In the genomic region with DNA sequence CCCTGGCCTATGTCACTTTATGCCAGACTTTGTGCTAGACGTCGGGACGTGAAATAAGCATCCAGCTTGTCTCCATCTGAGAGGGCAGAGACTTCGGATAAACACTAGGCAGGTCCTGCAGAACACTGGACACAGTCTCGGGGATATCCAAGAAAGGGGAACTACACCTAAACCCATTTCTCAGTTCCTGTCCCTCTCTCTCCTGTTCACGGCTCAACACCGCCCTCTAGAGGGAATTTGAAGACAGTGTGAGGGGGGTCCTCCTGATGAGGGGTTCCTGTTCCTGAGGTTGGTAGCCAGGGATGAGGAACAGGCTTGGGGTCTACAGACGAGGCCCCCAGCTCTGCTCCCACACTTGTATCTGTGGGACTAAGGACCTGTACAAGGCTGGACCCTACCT, we compare ENCODE assay signal across 9 mouse cellular contexts. TPM values are rescaled to one million over a fixed set of nuclear protein-coding genes. Genes with fewer than 3 reads are reported as not detected.
A peak's percentile ranks its signal among the peaks of the same experiment; 100 is the strongest.
DNase-seq lines count a peak whose midpoint lies in the region; ATAC-seq lines count a peak whose summit lies in the region.
"Had no signal": no experiment of that assay in that cellular context is flagged by ENCODE, and none has a peak within 500 bp of the region (broad histone marks: within the 10 kb centered on the region; RNA-seq: fewer than 3 reads in every experiment).

No protein-coding gene starts in this region.

- H3K36me3 ChIP-seq in forebrain, embryonic 14.5 days (ENCODE audit: control insufficient read depth, insufficient read depth, low read length), result no peaks in the 10 kb centered on the region
- H3K36me3 ChIP-seq: limb, embryonic 15.5 days had no signal

- H3K27ac ChIP-seq in forebrain, embryonic 14.5 days (ENCODE audit: low read depth, low read length), result no peak overlapping the region
- H3K27ac ChIP-seq: limb, embryonic 15.5 days had no signal

- no peak overlapping the region for H3K9ac ChIP-seq in forebrain, embryonic 14.5 days (ENCODE audit: low read length)
- H3K9ac ChIP-seq: limb, embryonic 15.5 days had no signal

- peaks cover 14% of the 10 kb centered on the region; the same call in 1 of the 2 replicates for H3K4me1 ChIP-seq in forebrain, embryonic 14.5 days (ENCODE audit: control insufficient read depth, insufficient read depth, low read length)

- no peak for ATAC-seq in forebrain, embryonic 14.5 days
- peak; percentile 63 for ATAC-seq in neutrophil, adult 5-6 weeks (ENCODE audit: extremely low read depth, insufficient number of reproducible peaks, low FRiP score, poor library complexity, severe bottlenecking)

- H3K4me2 ChIP-seq in forebrain, embryonic 14.5 days (ENCODE audit: low read length), result no peak overlapping the region
- H3K4me2 ChIP-seq: limb, embryonic 15.5 days had no signal

- H3K4me3 ChIP-seq in forebrain, embryonic 14.5 days (ENCODE audit: low read depth, low read length), result no peak overlapping the region
- H3K4me3 ChIP-seq: limb, embryonic 15.5 days had no signal

- DNase-seq in cerebellum, postnatal 10 days, result peak; percentile 78 to 83
- DNase-seq in cerebellum, adult 9-10 months, result no peak
- DNase-seq in right cerebral cortex, adult 2 months (ENCODE audit: low spot score in 2 of 2), result peak; percentile 17 to 41
- DNase-seq in right cerebral cortex, adult 18-20 months, result no peak
- peak; percentile 81 for DNase-seq in forebrain, embryonic 14.5 days (ENCODE audit: low spot score)
- peak; percentile 73 for DNase-seq in liver
- no peak for DNase-seq in ovary, adult 18-20 months (ENCODE audit: low spot score)

- no peaks in the 10 kb centered on the region for H3K9me3 ChIP-seq in forebrain, embryonic 14.5 days (replicated peaks; ENCODE audit: control insufficient read depth, low read length)
- H3K9me3 ChIP-seq: limb, embryonic 15.5 days had no signal

- 0 out of 2 replicates have a peak, but pooled peaks cover 4% of the 10 kb centered on the region for H3K27me3 ChIP-seq in forebrain, embryonic 14.5 days (replicated peaks; ENCODE audit: control insufficient read depth, insufficient read depth, low read length)

- 2% methylated on average over 8 of the region's 8 CpGs for WGBS in forebrain, embryonic 14.5 days

RNA-seq across cellular contexts. Expression of gene Carhsp1, which starts 2.2 kb away (rescaled TPM):
- 84.0 and 95.0 TPM in 2 replicates for polyA plus RNA-seq in forebrain, embryonic 14.5 days (2014; fragmentation: Nextera tagmentation; extraction: Ambion mirVana)
- total RNA-seq in neutrophil, adult 5-6 weeks (2017), result 75.4 and 77.4 TPM in 2 replicates

RNA-seq across cellular contexts. Expression of gene Gm5767, which starts 6.4 kb away (rescaled TPM):
- not detected in 2 replicates for polyA plus RNA-seq in forebrain, embryonic 14.5 days (2014; fragmentation: Nextera tagmentation; extraction: Ambion mirVana)
- total RNA-seq in neutrophil, adult 5-6 weeks (2017), result not detected in 2 replicates

RNA-seq across cellular contexts. Expression of gene Tmem186, which starts 36.7 kb away (rescaled TPM):
- polyA plus RNA-seq in forebrain, embryonic 14.5 days (2014; fragmentation: Nextera tagmentation; extraction: Ambion mirVana), result 14.8 TPM in 2 replicates
- total RNA-seq in neutrophil, adult 5-6 weeks (2017), result 11.6 and 13.3 TPM in 2 replicates

RNA-seq across cellular contexts. Expression of gene Pmm2, which starts 36.7 kb away (rescaled TPM):
- polyA plus RNA-seq in forebrain, embryonic 14.5 days (2014; fragmentation: Nextera tagmentation; extraction: Ambion mirVana), result 34.7 and 36.3 TPM in 2 replicates
- total RNA-seq in neutrophil, adult 5-6 weeks (2017), result 55.2 and 58.0 TPM in 2 replicates

Comparison
In these comparisons a context has a peak if more than half of its experiments do, and no peak if none do; other contexts are left out.
1. DNase-seq: peak in cerebellum, postnatal 10 days (2 of 2), right cerebral cortex, adult 2 months (2 of 2), forebrain, embryonic 14.5 days (single experiment) and liver (single experiment); none in cerebellum, adult 9-10 months (single experiment), right cerebral cortex, adult 18-20 months (single experiment) and ovary, adult 18-20 months (single experiment).